Mouse (Mus musculus) ovary, adult 18-20 months (tissue): ENCODE results near the gene Cdc42bpg.

Experiments used
- DNase-seq: peaks from one replicate; pipeline ENCODE4 v3.0.0; 2022; ENCODE audit warnings: low spot score, mixed read lengths

The Cdc42bpg gene

GRCm38 (mm10) chr19:6351431-6352106, 45.3 kb downstream of the Cdc42bpg start:
- DNase-seq: no peak

- no peak for DNase-seq
Measured at GRCm38 (mm10) chr19:6352107-6352505, 45.9 kb downstream of the Cdc42bpg start.

- no peak for DNase-seq
Measured at GRCm38 (mm10) chr19:6354030-6354429, 47.8 kb downstream of the Cdc42bpg start.

- no peak for DNase-seq
Measured at GRCm38 (mm10) chr19:6361291-6361690, 55.0 kb downstream of the Cdc42bpg start.

- no peak for DNase-seq
Measured at GRCm38 (mm10) chr19:6363091-6363410, 56.8 kb downstream of the Cdc42bpg start.

- peak; percentile 100 for DNase-seq
Measured at GRCm38 (mm10) chr19:6363411-6364240, 57.4 kb downstream of the Cdc42bpg start, which contains the start of gene Sf1. Gene Sf1, plus strand, starts transcription at chr19:6363690.

- peak; percentile 82 for DNase-seq
Measured at GRCm38 (mm10) chr19:6364317-6364725, 58.1 kb downstream of the Cdc42bpg start.

- no peak for DNase-seq
Measured at GRCm38 (mm10) chr19:6364842-6365241, 58.6 kb downstream of the Cdc42bpg start.

- DNase-seq: no peak
Measured at GRCm38 (mm10) chr19:6370175-6370574, 63.9 kb downstream of the Cdc42bpg start.

- no peak for DNase-seq
Measured at GRCm38 (mm10) chr19:6372433-6372832, 66.2 kb downstream of the Cdc42bpg start.

GRCm38 (mm10) chr19:6373539-6374400, 67.5 kb downstream of the Cdc42bpg start:
- no peak for DNase-seq

GRCm38 (mm10) chr19:6374571-6374970, 68.3 kb downstream of the Cdc42bpg start:
- DNase-seq: no peak
